Mouse (Mus musculus) left cerebral cortex, postnatal 25 days (tissue): ENCODE measurements at regions not wholly inside any gene's neighbourhood (a gene's known extent, or its start where the extent isn't known, plus 50 kb on each side); places are given as distances from the start of the nearest gene placed in this dataset.
A peak's percentile ranks its signal among the peaks of the same experiment; 100 is the strongest.
"Not testable (repeated sequence)": the region's sequence is repeated elsewhere in the genome, so short reads cannot be mapped to it uniquely, and the experiment has no call there.

Experiments used
- DNase-seq, 2 experiments: peaks; one replicate each; pipeline ENCODE4 v3.0.0; 2022; ENCODE audit warnings: low spot score in 2 of 2, mixed read lengths in 1 of 2
- intact Hi-C: fragments of 180-260 bp; cut with DNase I; formaldehyde crosslinking; loops from one replicate; pipeline ENCODE4 v1.15.1; 2025

- no peak for DNase-seq
- intact Hi-C loops: no loop called here
Measured at GRCm38 (mm10) chr1:12025791-12026190, 611.9 kb downstream of the A830018L16Rik start.

GRCm38 (mm10) chr1:12027442-12027841 is 613.5 kb downstream of the A830018L16Rik start:
- intact Hi-C loops: no loop called here
- no peak for DNase-seq

- intact Hi-C loops: no loop called here
- DNase-seq: no peak
Measured at GRCm38 (mm10) chr1:12028074-12028473, 614.2 kb downstream of the A830018L16Rik start.

DNA sequence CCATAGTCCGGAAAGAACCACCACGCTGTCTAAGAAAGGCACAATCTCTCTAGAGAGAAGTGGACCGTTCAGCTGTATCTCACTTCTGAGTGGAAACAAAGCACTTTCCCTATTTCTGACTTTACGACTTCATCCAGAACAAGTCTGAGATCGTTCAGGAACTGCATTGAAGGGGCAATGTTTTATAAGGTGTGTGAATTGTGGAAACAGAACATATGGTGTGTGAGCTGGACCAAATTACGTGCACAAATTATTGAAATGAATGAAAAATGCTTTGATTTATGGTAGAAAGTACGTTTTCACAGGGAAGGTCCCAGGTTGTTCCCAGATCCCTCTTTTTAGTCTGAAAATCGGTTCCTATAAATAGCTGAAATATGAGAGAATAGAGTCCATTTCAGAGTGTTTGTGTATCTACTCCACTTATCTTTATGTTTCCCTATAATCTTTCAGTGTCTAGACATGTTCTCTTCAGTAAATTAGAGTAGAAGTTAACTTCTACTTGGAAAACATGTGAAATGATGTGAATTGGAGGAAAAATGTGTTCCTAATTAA is 638.1 kb downstream of the A830018L16Rik start:
- no peak for DNase-seq
- intact Hi-C loops: no loop called here

- intact Hi-C loops: no loop called here
- no peak for DNase-seq
Measured at GRCm38 (mm10) chr1:12055865-12056560, 642.1 kb downstream of the A830018L16Rik start.

DNA sequence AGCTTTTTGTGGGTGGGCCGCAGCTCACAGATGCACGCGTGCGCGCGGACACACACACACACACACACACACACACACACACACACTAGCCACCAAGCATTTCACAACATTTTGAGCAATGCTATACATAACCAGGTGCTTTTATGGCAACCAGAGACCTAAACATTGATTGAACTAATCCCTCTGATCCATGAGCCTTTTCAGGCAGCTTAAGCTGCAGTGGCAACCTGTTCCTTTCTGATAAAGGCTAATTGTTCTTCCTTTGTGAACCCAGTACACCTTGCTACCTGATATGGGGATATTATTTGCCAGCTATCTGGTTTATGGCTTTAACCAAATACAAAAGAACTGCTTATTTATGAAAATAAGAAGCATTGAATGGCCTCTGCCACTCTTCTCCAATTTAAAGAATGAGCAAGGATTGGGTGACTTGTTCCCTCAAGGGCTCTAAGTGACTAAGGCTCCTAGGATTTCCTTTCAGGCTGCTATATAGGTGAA is 651.2 kb downstream of the A830018L16Rik start:
- DNase-seq: no peak
- intact Hi-C loops: no loop called here

DNA sequence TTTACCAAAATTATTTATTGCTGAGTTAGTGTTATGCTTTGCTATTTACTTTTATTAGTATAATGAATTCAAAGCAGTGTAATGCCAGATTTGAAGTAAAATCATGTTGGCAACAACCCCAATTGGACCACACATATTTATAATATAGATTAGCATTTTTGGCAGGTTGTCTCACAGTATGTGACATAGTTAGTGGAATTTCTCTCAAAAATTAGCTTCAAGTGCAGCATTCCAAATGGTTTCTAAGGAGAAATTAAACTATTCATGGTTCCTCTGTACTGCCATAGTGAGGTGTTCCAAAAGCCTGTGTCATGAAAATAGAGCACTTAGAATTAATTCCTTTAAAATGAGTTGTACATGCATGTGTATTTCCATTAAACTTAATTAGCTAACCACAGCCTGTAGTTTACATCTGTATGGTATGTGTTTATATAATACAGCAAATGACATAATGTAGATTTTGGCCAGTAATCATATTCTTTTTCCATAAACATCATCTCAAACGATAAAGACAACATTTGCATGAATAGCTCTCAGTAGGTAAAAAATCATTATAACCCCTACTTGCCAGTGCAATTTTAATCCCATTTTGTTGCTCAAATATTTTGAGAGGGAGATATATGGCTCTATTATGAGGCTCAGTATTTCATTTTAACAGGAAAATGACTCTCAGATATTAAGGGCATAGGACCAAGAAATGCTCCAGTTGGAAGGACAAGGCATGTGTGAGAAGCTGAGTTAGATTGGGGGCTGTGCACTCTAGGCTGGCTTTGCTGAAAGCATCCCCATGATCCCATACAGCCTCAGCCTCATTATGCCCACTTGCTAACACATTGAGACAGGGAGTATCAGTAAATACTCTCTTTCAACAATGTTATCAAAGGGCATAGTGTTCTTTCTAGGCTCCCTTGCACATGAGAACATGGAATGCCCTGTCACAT is 678.9 kb downstream of the A830018L16Rik start:
- no peak for DNase-seq

GRCm38 (mm10) chr1:12115041-12115828 is 701.3 kb downstream of the A830018L16Rik start:
- peak in 1 of 2 experiments; percentile 16 for DNase-seq
- intact Hi-C loops: loop anchor here (10.0 kb wide), 1 partner anchor 720 kb away; no protein-coding TSS in a partner anchor

More for the DNA sequence above, 678.9 kb downstream of the A830018L16Rik start:
- intact Hi-C loops: no loop called here

GRCm38 (mm10) chr1:12117083-12117482 is 703.2 kb downstream of the A830018L16Rik start:
- DNase-seq: peak in 1 of 2 experiments; percentile 8
- intact Hi-C loops: loop anchor here (10.0 kb wide), 1 partner anchor 718 kb away; no protein-coding TSS in a partner anchor

DNA sequence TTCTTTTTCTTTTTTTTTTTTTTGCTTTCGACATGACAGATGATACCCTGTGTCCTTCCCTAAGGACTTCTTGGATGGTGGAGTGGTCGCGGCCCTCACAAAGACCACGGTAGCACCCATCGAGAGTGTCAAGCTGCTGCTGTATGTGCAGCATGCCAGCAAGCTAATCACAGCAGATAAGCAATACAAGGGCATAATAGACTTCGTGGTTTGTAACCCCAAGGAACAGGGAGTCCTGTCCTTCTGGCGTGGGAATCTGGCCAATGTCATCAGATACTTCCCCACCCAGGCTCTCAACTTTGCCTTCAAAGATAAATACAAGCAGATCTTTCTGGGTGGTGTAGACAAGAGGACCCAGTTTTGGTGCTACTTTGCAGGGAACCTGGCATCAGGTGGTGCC is 707.0 kb downstream of the A830018L16Rik start:
- intact Hi-C loops: no loop called here
- DNase-seq: no peak

DNA sequence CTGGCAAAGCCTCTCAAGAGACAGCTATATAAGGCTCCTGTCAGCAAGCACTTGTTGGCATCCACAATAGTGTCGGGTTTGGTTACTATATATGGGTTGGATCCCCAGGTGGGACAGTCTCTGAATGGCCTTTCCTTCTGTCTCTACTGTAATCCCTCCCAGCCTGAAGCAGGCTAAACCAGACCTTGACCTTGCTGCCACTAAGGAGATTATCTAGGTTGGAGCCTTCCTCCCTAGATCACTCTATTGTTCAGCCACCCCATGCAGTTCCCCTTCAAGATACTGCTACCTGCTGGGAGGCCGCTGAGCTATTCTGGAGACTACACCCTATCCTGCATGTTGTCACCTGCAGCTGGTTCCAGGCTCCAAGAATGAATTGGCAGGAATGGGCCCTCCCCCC is 712.7 kb downstream of the A830018L16Rik start:
- not testable (repeated sequence) for DNase-seq

DNA sequence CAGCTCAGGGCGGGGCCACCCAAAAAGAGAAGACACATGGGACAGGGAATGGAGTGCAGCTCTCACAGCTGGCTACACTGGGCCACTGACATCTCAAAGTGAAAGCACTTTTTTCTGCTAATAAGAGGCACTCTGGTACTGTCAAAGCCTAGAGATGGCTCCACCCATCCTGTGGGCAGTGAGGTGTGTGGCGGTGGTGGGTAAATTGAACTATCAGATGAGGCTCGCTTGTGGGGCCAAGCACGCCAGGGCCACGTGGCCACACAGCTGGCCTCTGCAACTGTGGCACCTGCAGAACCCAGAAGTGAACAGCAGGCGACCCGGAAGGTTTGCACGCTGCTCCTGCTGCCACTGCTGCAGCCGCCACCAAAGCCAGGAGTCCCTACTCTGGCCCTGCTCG is 756.6 kb downstream of the A830018L16Rik start:
- no peak for DNase-seq
- intact Hi-C loops: no loop called here

More for the DNA sequence above, 712.7 kb downstream of the A830018L16Rik start:
- intact Hi-C loops: not testable (repeated sequence)

DNA sequence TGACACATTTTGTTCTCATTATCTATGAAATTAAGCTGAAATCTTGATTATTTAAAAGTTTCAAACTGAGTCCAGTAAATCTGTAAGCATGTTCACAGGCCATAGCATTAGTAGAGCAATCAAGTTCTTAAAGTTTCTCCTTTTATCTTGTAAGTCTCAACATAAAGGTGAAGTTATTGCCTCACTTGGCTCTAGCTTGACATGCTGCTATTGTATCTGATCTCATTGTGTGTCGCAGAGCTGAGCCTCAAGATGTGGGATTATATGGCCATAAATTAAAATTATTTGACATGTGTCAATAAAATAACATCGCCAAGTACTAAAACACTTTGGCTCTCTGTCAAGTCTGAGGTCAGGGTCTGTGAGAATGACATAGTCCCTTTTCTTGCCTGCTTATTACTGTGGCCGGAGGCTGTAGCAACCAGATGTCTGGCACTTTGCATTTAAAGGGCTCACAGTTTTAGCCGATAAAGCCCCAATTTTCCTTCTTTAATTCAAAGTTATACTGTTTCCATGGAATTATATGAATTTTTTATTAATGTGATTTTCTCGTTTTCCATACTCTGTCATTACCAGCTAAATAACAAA is 775.8 kb downstream of the A830018L16Rik start:
- intact Hi-C loops: no loop called here
- no peak for DNase-seq

GRCm38 (mm10) chr1:12192588-12192987 is 778.7 kb downstream of the A830018L16Rik start:
- intact Hi-C loops: no loop called here
- DNase-seq: no peak

GRCm38 (mm10) chr1:12231089-12231488 is 817.2 kb downstream of the A830018L16Rik start:
- no peak for DNase-seq
- intact Hi-C loops: no loop called here

- no peak for DNase-seq
- intact Hi-C loops: no loop called here
Measured at GRCm38 (mm10) chr1:12242090-12242489, 828.2 kb downstream of the A830018L16Rik start.

DNA sequence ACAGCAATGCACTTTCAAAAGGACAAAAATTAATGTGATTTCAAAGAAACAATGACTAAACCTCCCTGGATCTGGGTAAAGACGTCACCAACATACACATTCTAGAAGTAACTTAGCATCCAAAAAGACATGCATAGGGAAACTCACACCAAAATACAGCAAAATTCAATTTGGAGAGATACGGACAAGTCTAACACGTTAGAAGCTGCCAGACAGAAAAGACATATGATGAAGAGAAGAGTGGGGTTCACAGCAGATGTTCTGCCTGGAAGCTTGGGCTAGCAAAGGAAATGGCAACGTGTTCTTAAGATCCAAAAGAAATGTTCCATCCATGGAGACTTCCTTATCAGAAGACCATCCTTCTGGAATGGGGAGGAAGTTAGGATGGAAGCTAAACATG is 868.6 kb downstream of the A830018L16Rik start:
- intact Hi-C loops: no loop called here
- DNase-seq: peak in 1 of 2 experiments; percentile 8

DNA sequence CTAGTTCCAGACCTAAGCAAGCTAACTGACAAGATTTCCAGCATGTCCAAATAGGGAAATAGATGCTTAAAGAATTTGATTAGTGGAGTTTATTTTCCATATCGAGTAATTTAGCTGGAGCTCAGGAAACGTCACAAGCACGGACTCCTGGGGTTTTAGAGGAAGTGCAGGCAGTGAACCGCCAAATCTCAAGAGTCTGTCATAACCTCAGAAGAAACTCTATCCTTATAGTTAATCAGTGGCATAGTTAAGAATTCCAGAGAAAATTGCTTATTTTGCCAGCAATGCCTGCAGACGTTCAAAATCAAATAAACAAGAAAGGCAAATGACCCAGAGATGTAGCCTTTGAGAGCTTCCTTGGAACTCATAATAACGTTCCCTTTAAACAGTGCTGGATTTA is 871.6 kb downstream of the A830018L16Rik start:
- intact Hi-C loops: no loop called here

DNA sequence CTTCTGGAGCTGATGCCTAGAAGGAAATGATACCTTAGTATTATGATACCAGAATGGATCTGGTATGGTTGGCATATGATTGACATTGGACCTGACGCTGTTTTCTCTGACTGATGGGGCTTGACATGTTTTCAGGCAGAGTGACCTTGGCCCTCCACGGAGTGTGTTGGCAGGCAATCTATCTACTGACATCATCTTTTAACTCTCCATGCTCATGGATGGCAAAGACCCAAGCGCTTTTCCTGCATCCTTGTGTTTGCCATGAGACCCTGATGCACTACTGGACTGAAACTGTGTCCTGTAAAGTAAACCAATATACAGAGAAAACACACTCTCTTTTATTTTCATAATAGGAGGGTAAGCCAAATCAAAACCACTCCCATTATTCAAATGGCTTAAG is 872.1 kb downstream of the A830018L16Rik start:
- no peak for DNase-seq
- intact Hi-C loops: no loop called here

More for the DNA sequence above, 871.6 kb downstream of the A830018L16Rik start:
- DNase-seq: no peak
